Mouse (Mus musculus): ENCODE measurements at regions not wholly inside any gene's neighbourhood (a gene's known extent, or its start where the extent isn't known, plus 50 kb on each side); places are given as distances from the start of the nearest gene placed in this dataset.
A peak's percentile ranks its signal among the peaks of the same experiment; 100 is the strongest.

DNA sequence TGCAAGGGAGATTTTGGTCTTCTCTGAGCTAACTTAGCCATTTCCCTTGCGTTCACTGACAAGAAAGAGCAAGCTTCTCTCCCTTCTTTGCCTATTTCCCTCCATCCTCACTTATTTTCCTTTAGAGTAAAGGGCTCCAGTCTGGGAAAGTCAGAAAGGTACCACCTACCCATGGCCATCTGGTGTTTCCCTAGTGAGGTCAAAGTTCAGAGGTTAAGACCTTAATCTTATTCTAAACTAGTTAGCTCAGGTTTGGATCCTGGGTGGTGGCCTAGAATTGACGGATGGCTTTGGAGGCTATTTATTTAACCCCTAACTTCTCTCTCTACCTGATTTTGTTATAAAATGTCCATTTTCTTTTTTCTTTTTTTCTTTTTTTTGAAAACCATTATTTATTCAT, 472.6 kb upstream of the Sall1 start:
- no peaks in the 10 kb centered on the region for H3K27me3 ChIP-seq (ENCODE audit: insufficient read depth, low read length)
- H3K4me1 ChIP-seq (ENCODE audit: insufficient read depth), result no peaks in the 10 kb centered on the region
- no peak overlapping the region for H3K9ac ChIP-seq
- no peak for TF ChIP-seq CTCF (IDR thresholded peaks at IDR 0.05; ENCODE audit: low read depth)
- 29% methylated on average over 2 of the region's 2 CpGs for WGBS
- no peak overlapping the region for H3K27ac ChIP-seq (ENCODE audit: low read depth)
- no peaks in the 10 kb centered on the region for H3K36me3 ChIP-seq (ENCODE audit: insufficient read depth)
- ATAC-seq (ENCODE audit: insufficient read depth) (no peak), DNase-seq (no peak)
- no peaks in the 10 kb centered on the region for H3K9me3 ChIP-seq (ENCODE audit: low read depth, low read length)
- no peak overlapping the region for H3K4me2 ChIP-seq
- no peak overlapping the region for H3K4me3 ChIP-seq (ENCODE audit: low read depth, low read length)

GRCm38 (mm10) chr8:89514270-89514669, 470.3 kb upstream of the Sall1 start:
- DNase-seq (no peak), ATAC-seq (ENCODE audit: insufficient read depth) (no peak)
- 76% methylated on average over 3 of the region's 3 CpGs for WGBS
- no peaks in the 10 kb centered on the region for H3K36me3 ChIP-seq (ENCODE audit: insufficient read depth)
- no peaks in the 10 kb centered on the region for H3K27me3 ChIP-seq (ENCODE audit: insufficient read depth, low read length)
- H3K9ac ChIP-seq, result no peak overlapping the region
- H3K4me1 ChIP-seq (ENCODE audit: insufficient read depth), result no peaks in the 10 kb centered on the region
- TF ChIP-seq CTCF (IDR thresholded peaks at IDR 0.05; ENCODE audit: low read depth), result no peak
- no peak overlapping the region for H3K27ac ChIP-seq (ENCODE audit: low read depth)
- H3K9me3 ChIP-seq (ENCODE audit: low read depth, low read length), result no peaks in the 10 kb centered on the region
- H3K4me3 ChIP-seq (ENCODE audit: low read depth, low read length), result no peak overlapping the region
- no peak overlapping the region for H3K4me2 ChIP-seq

GRCm38 (mm10) chr8:89507639-89508038, 463.7 kb upstream of the Sall1 start:
- ATAC-seq (ENCODE audit: insufficient read depth), result no peak

GRCm38 (mm10) chr8:89503545-89504234, 459.7 kb upstream of the Sall1 start:
- H3K9ac ChIP-seq, result no peak overlapping the region
- H3K4me2 ChIP-seq, result no peak overlapping the region
- H3K27ac ChIP-seq (ENCODE audit: low read depth), result no peak overlapping the region
- WGBS, result 49% methylated on average over 4 of the region's 4 CpGs
- H3K9me3 ChIP-seq (ENCODE audit: low read depth, low read length), result no peaks in the 10 kb centered on the region
- no peaks in the 10 kb centered on the region for H3K4me1 ChIP-seq (ENCODE audit: insufficient read depth)
- no peak overlapping the region for H3K4me3 ChIP-seq (ENCODE audit: low read depth, low read length)
- TF ChIP-seq CTCF (IDR thresholded peaks at IDR 0.05; ENCODE audit: low read depth), result no peak
- DNase-seq, result no peak
- no peak for ATAC-seq (ENCODE audit: insufficient read depth)
- no peaks in the 10 kb centered on the region for H3K36me3 ChIP-seq (ENCODE audit: insufficient read depth)
- H3K27me3 ChIP-seq (ENCODE audit: insufficient read depth, low read length), result no peaks in the 10 kb centered on the region

More at GRCm38 (mm10) chr8:89507639-89508038, 463.7 kb upstream of the Sall1 start:
- no peak for TF ChIP-seq CTCF (IDR thresholded peaks at IDR 0.05; ENCODE audit: low read depth)
- H3K27me3 ChIP-seq (ENCODE audit: insufficient read depth, low read length), result no peaks in the 10 kb centered on the region
- 30% methylated on average over 6 of the region's 6 CpGs for WGBS
- H3K27ac ChIP-seq (ENCODE audit: low read depth), result no peak overlapping the region
- H3K4me1 ChIP-seq (ENCODE audit: insufficient read depth), result no peaks in the 10 kb centered on the region
- H3K36me3 ChIP-seq (ENCODE audit: insufficient read depth), result no peaks in the 10 kb centered on the region
- H3K9ac ChIP-seq, result no peak overlapping the region
- DNase-seq, result peak; percentile 7
- H3K9me3 ChIP-seq (ENCODE audit: low read depth, low read length), result no peaks in the 10 kb centered on the region
- no peak overlapping the region for H3K4me3 ChIP-seq (ENCODE audit: low read depth, low read length)
- no peak overlapping the region for H3K4me2 ChIP-seq

DNA sequence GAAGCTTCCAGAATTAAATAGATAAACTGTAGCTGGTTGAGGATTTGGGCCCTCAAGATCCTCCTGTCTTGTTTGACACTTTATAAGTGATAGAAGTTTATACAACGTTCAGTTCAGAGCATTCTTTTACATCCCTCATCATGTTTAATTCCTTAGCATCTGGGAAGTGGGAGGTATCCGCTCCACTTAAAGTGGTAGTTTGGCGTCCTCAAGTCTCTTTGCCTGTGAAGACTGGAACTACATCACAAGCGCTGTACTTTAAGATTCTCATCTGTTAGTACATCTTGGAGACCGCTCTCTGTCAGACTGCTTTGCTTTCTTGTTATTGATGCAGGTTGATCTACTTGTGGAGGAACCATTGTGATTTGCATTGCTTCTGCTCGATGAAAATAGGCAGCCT, 459.1 kb upstream of the Sall1 start:
- WGBS, result 83% methylated on average over 6 of the region's 6 CpGs
- DNase-seq (no peak), ATAC-seq (ENCODE audit: insufficient read depth) (no peak)
- no peaks in the 10 kb centered on the region for H3K4me1 ChIP-seq (ENCODE audit: insufficient read depth)
- H3K4me2 ChIP-seq, result no peak overlapping the region
- no peak overlapping the region for H3K4me3 ChIP-seq (ENCODE audit: low read depth, low read length)
- no peak overlapping the region for H3K9ac ChIP-seq
- no peaks in the 10 kb centered on the region for H3K36me3 ChIP-seq (ENCODE audit: insufficient read depth)
- no peak overlapping the region for H3K27ac ChIP-seq (ENCODE audit: low read depth)
- no peaks in the 10 kb centered on the region for H3K27me3 ChIP-seq (ENCODE audit: insufficient read depth, low read length)
- no peak for TF ChIP-seq CTCF (IDR thresholded peaks at IDR 0.05; ENCODE audit: low read depth)
- H3K9me3 ChIP-seq (ENCODE audit: low read depth, low read length), result no peaks in the 10 kb centered on the region

DNA sequence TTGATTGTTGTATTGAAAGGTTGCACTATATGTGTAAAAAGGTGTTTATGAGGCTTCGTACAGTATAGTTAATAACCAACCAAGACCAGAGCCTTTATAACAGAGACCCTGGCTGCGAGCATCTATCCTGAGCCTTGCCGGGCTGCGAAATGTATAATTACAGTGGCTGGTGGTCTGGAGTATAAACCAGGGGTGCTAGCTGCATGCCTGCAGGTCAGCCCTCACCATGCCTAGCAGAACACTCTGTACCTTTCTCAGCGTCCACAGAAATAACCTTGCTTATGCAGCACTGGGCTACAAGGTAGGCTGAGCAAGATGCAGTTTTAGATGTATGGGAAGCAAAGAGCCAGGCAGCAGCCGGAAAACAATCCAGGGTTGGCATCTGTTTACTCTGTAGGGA, 457.8 kb upstream of the Sall1 start:
- H3K27ac ChIP-seq (ENCODE audit: low read depth), result no peak overlapping the region
- no peak for TF ChIP-seq CTCF (IDR thresholded peaks at IDR 0.05; ENCODE audit: low read depth)
- no peak overlapping the region for H3K9ac ChIP-seq
- no peak for ATAC-seq (ENCODE audit: insufficient read depth)
- no peaks in the 10 kb centered on the region for H3K36me3 ChIP-seq (ENCODE audit: insufficient read depth)
- no peaks in the 10 kb centered on the region for H3K4me1 ChIP-seq (ENCODE audit: insufficient read depth)
- no peak overlapping the region for H3K4me2 ChIP-seq
- H3K9me3 ChIP-seq (ENCODE audit: low read depth, low read length), result no peaks in the 10 kb centered on the region
- no peak overlapping the region for H3K4me3 ChIP-seq (ENCODE audit: low read depth, low read length)
- 89% methylated on average over 6 of the region's 6 CpGs for WGBS
- no peak for DNase-seq
- no peaks in the 10 kb centered on the region for H3K27me3 ChIP-seq (ENCODE audit: insufficient read depth, low read length)

DNA sequence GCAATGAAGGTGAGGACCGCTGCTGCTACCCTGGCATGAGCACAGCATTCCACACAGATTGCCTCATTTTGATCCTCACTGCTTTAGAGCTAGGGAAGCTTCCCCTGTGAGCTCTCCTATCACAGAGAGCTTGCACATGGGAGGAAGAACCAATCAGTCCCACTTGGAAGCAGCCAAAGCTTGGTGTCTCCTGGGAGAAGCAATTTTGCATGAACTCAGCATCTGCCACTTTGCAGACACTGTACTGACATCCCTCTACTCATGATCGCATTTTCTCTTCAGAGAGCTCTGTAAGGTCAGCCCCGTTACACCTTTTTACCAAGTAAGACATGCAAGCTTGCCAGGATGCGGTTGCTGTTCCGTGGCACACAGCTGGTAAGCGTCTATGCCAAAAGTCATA, 455.9 kb upstream of the Sall1 start:
- WGBS, result 82% methylated on average over 6 of the region's 6 CpGs
- Histone ChIP-seq H3K36me3 (ENCODE audit: insufficient read depth) (no peaks in the 10 kb centered on the region), H3K4me2 (no peak overlapping the region), H3K27me3 (ENCODE audit: insufficient read depth, low read length) (no peaks in the 10 kb centered on the region), H3K27ac (ENCODE audit: low read depth) (no peak overlapping the region), H3K4me1 (ENCODE audit: insufficient read depth) (no peaks in the 10 kb centered on the region), H3K9ac (no peak overlapping the region), H3K4me3 (ENCODE audit: low read depth, low read length) (no peak overlapping the region), H3K9me3 (ENCODE audit: low read depth, low read length) (no peaks in the 10 kb centered on the region)
- no peak for DNase-seq
- no peak for TF ChIP-seq CTCF (IDR thresholded peaks at IDR 0.05; ENCODE audit: low read depth)
- no peak for ATAC-seq (ENCODE audit: insufficient read depth)
